Mouse (Mus musculus) stomach, postnatal 0 days (tissue): ENCODE results near the gene Cep164.

Experiments
- CTCF ChIP-seq: IDR thresholded peaks from 2 replicates; pipeline ENCODE4 v1.5.1; 2016; ENCODE audit warnings: antibody characterized with exemption, low read depth, mild to moderate bottlenecking, moderate library complexity
- EP300 ChIP-seq: optimal IDR thresholded peaks from 2 replicates; pipeline ENCODE3; 2016; ENCODE audit warnings: antibody characterized with exemption

DNA sequence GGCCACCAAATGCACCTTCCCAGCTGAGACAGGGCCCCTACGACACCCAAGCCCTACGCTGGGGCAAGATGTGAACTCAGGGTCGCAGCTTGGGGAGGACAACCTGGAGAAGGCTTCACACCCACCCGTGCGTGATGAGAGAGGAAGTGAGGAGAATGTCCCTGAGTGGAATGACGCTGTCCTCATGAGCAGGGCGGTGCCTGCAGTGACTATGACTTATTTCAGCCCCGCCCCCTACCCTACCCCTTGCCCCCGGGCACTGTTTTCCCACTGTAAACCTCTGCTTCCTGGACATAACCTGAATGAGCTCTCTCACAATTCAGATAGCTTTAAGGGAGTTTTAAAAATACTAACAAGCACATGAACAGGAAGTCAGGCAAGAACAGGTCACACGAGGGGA, 13.0 kb downstream of the Cep164 start:
- no peak for TF ChIP-seq CTCF
- TF ChIP-seq EP300: no peak
